Mouse (Mus musculus): ENCODE results near the gene Gcn1l1. TPM values are rescaled to one million over a fixed set of nuclear protein-coding genes. Genes with fewer than 3 reads are reported as not detected.

Gene Gcn1l1
- total RNA-seq, 2 experiments from 2014 or later, result 70.7 to 73.2 TPM

DNA sequence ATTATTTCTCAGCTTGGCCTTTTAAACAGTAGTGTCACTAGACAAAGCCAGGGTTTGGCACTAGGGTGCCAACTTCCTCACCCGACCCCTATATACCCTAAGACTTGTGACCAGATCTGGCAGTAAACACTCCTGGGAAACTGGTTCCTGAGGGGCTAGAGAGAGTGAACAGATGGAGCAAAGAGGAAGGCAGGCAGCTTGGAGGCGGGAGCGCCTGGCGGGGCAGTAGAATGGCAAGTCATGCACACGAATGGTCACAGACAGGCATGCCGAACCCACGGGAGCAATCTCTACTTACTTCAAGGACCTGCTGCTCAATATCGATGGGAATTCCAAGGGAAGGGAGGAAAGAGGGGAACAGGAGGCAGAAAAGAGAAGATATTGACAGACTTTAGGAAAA lies 106.8 kb downstream of the Gcn1l1 start:
- intact Hi-C loops (cut with DNase I), result no loop called here
- no peak overlapping the region for H3K27ac ChIP-seq
- no peak for TF ChIP-seq CTCF (IDR thresholded peaks at IDR 0.05)

More for the DNA sequence above, 106.8 kb downstream of the Gcn1l1 start:
- DNase-seq (ENCODE audit: extremely low spot score in 1 of 2, low spot score in 2 of 2), result no peak
- no peak overlapping the region for H3K4me3 ChIP-seq

Small RNA genes lying within 50 kb of the gene (microRNA-seq; reads per million reads assigned to microRNA genes)
- gene Mir7029 (0 to 0.24 reads per million in 2 experiments), gene Mir7030 (0 to 0.24 reads per million in 2 experiments)

Other genes starting within 250 kb of the Gcn1l1 start
- 10 to 100 TPM; 68.0 to 74.5 TPM for gene Srsf9, start 238.1 kb upstream of the Gcn1l1 start, total RNA-seq (2021)
- 10 to 100 TPM; 20.6 to 20.9 TPM for gene Gatc, start 224.1 kb upstream of the Gcn1l1 start, total RNA-seq (2021)
- 10 to 100 TPM; 21.4 to 24.5 TPM for gene Triap1, start 224.0 kb upstream of the Gcn1l1 start, total RNA-seq (2021)
- gene Cox6a1, start 216.3 kb upstream of the Gcn1l1 start, total RNA-seq (2021), result 100 to 1,000 TPM; 701 to 719 TPM
- gene Msi1, start 135.7 kb upstream of the Gcn1l1 start, total RNA-seq (2021), result 10 to 100 TPM; 46.1 to 51.8 TPM
- gene Pla2g1b, start 99.0 kb upstream of the Gcn1l1 start, total RNA-seq (2021), result not detected
- gene Sirt4, start 80.5 kb upstream of the Gcn1l1 start, total RNA-seq (2021), result 10 to 100 TPM; 40.7 to 43.5 TPM
- 10 to 100 TPM; 22.8 to 25.7 TPM for gene Pxn, start 58.6 kb upstream of the Gcn1l1 start, total RNA-seq (2021)
- gene Rplp0, start 5.8 kb upstream of the Gcn1l1 start, total RNA-seq (2021), result 100 to 1,000 TPM; 183 to 187 TPM
- gene Rab35, start 66.7 kb downstream of the Gcn1l1 start, total RNA-seq (2021), result 100 to 1,000 TPM in 1 of 2 experiments, 10 to 100 TPM in 1; 99.5 to 101 TPM
- gene Bicdl1, start 166.4 kb downstream of the Gcn1l1 start, total RNA-seq (2021), result 100 to 1,000 TPM; 164 to 172 TPM